Mouse (Mus musculus) left cerebral cortex, adult 11 months (tissue): ENCODE results near the gene Pik3r1.

Source experiments
- DNase-seq: peaks from one replicate; pipeline ENCODE4 v3.0.0; 2022; ENCODE audit warnings: low spot score

Pik3r1 gene

DNA sequence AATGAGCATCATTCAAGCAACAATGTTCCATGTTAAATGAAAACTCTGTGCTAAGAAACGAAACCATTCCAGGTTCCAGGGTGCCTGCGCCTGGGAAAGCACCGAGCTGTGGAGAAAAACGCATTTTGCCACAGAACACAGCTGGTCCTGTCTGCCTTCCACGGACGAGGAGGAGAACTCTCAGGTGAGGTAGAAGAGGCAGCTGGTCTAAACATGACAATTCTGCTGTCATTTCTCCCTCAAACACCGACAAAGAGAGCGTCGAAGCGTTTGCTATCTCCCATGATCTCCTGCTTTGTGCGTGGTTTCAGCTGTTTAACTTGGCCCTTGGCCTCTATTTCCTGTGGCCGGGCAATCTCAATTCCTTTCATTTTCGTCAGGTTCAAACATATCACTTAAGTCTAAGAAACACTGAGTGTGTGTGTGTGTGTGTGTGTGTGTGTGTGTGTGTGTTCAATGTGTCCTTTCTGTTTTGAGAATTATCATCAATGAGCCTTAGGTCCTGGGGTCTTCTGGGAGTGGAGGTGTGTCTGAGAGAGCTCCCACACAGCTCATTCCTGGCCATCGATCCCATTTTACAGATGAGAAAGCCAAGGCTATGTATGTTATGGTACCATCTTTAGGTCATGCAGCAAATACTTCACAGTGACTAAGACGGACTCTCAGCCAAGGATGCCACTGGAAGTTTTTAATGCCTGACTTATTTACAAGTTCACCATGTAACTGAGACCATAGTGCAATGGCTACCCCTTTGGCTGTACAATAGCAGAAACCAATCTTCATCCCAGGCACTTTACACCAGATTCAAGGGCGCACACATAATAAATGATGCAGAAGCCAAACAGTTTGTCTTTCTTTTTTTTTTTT is 31.3 kb downstream of the Pik3r1 start:
- DNase-seq, result no peak

DNA sequence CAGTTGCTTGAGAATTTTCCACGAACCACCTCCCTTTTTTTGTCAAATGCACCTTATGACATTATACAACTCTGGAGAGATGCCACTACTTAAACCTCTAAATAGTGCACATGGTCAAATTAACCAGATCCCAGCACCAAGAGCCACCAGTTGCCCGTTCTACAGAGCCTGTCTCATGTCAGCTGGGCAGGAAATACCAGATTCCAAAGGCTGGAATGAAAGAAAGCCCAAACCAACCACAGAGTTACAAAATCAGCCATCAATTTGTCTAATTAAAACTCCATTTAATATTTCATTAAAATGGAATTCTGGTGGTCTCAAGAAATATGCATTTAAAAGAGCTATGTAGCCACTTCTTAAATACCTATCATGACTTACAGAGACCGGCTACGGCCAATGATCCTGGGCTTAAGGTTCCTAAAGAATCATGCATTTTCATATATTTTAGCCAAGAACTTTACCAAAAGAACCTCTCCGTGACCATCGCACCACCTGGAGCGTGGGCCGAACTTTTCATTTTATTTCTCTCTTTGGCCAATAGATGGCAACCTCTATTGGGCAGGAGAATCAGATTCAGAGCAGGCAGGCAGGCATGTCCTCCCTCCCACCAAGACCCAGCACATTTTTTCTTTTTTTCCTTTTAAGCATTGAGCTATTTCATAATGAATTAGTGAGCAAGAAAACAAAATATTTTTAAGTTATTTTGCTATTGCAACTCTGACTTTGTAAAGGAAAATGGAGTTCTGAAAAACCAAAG is 32.5 kb downstream of the Pik3r1 start:
- DNase-seq, result no peak

DNA sequence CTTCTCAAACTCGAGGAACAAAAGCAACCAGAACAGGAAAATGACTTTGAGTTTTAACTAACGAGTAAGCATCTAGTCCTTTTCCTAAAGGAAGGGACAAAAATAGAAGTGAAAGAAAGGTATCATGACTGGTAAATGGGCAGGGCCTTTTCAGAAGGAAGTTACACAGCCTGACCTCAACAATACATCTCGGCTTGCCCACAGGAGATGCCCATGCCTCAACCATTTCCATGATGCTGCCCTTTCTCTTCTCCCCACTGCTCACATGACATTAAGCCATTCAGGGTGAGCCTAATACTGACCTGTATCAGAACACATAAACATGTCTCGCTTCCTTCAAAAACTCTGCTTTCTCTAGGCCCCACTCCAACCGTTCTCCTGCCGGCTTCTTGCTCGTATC is 33.8 kb downstream of the Pik3r1 start:
- no peak for DNase-seq

DNA sequence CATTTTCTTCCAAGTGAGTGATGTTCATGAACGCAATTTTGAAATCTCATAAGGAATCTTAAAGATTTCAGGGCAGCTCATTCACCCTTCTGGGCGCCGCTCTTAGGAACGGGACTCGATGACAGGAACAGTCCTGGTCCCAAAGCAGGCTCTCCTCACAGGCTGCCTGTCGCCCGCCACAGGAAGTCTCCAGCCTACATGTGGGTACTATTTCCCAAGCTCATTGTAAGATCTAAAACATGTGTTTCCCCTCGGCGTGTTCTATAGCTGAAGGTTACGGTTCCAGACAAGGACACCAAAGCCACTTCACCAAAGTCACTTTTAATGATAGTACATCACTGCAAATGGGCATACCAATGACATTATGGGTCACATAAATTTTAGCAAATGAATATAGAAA is 35.3 kb downstream of the Pik3r1 start:
- no peak for DNase-seq

DNA sequence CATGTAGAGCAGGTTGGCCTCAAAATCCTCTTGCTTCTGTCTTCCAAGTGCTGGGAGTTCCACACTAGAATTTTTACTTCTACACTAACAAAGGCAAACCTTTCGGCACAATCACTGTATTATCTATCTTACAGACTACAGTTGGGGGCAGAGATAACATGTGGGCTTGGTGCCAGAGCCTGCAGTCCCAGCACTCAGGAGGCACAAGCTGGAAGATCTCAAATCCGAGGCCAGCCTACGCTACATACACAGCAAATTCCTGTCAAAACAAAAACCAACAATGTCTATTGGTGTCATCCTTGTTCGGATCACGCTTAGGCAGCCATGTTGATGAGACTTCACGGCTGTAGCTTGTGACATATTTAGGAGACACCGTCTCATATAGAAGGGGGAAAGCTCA is 36.2 kb downstream of the Pik3r1 start:
- DNase-seq, result no peak

DNA sequence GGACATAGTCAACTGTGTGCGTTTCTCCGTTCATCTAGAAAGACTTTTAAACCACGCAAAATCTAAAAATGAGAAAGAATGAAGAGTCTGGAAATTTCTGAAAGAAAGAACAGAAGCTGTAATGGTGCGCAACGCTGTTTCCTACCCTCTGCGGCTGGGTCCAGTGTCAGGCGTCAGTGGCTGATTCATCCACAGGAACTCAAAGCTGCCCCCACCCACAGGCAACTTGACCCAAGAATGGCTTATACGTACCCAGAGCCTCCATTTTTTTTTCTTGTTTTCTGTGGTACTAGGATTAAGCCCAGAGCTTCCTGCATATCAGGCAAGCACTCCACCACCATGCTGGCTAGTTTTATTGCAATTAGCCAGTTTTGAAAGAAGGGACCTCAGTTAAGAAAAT is 37.7 kb downstream of the Pik3r1 start:
- no peak for DNase-seq

DNA sequence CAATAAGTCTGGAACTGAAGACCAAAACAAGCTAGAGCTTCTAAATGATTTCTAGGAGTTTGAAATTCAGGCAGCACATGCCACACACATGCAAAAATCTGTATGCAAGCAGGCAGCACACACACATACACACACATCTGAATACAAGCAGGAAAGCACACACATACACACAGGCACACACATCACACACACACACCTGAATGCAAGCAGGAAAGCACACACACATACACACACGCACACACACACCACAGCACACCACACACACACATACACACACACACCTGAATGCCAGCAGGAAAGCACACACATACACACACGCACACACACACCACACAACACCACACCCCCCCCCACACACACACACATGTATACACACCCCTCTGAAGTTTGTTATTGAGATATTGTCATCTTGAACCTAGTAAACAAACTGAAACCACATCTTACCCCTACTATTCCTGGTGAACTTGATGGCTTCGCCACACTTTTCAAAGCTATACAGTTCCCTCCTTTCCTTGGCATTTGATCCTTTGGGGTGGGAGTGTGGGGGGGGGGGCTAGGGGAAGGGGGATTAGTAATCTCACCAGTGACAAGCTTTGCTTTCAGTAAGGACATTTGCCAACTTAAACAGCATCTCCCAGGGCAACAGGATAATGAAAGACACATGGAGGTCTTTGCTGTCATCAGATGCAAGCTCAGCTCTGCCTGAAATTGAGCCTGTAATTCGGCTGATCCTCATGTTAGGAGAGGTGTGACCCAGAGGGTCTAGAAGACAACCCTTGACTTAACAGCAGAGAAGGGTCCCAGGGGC is 38.6 kb downstream of the Pik3r1 start:
- DNase-seq, result no peak

DNA sequence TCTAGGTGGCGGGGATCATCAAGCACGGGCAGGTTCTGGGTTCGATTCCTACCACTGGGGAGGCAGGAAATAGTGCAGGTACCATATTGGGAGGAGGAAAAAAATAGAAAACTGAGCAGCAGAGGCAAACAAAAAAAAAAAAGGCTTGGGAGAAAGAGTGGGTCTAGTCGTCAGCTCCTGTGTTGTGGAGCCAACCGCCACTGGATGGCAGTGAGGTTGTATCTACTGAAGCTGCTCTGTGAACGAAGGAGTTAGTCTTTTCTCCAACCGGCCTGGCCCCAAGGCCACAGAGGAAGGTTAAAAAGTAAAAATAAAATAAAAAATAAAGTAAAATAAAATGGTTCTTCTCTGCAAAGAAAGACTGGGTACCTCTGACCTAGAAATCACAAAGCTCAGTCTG is 39.2 kb downstream of the Pik3r1 start:
- DNase-seq, result no peak

DNA sequence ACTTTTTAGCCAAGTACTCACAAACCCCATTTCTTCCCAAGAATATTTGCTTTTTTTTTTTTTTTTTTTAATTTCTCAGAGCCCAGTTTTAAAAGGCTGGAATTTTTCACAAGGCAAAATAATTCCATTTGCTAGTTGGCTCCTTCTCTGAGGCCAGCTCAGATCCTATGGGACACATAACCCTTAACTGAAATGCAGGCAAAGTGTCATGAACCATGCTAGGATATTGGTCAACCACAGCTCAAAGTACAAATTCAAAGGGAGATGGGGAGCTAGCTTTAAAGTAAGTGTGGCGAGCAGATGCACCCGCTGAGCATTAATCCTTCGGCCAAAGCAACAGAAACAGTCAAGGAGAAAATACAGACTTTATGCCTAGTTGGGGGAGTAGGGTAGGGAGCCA is 39.7 kb downstream of the Pik3r1 start:
- no peak for DNase-seq

DNA sequence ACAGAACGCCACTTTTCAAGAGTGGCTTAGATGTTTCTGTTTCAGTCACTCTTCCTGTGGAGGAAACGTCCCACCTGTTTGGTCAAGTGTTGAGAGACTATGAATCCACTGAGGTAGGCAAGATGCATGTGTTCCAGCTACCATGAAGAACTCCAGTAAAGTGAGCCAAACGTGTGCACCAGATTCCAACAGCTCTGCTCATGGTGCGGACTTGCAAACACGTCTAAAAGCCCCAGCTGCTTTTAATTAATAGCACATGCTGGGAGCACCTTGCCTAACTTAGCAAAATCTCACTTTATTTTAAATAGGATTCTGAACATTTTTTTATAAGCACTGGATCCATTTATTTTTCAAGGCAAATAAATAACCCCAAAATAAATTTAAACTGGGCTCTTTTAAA is 40.2 kb downstream of the Pik3r1 start:
- DNase-seq, result no peak

DNA sequence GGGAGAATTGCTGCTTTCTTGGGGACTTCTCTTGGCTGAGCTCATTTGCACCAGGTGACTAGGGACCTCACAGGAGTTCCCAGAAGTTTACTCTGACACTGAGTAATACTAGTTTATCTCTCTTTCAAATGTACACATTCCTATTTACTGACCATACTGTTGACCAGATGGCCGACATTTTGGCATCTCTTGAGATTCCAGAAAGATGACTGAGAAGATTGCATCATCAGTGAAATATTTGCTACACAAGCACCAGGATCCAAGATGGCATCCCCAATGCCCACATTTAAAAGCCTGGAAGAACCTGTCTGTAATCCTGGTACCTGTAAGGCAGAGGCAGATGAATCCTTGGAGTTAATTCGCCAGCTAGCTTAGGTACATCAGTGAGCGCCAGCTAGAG is 41.1 kb downstream of the Pik3r1 start:
- no peak for DNase-seq

DNA sequence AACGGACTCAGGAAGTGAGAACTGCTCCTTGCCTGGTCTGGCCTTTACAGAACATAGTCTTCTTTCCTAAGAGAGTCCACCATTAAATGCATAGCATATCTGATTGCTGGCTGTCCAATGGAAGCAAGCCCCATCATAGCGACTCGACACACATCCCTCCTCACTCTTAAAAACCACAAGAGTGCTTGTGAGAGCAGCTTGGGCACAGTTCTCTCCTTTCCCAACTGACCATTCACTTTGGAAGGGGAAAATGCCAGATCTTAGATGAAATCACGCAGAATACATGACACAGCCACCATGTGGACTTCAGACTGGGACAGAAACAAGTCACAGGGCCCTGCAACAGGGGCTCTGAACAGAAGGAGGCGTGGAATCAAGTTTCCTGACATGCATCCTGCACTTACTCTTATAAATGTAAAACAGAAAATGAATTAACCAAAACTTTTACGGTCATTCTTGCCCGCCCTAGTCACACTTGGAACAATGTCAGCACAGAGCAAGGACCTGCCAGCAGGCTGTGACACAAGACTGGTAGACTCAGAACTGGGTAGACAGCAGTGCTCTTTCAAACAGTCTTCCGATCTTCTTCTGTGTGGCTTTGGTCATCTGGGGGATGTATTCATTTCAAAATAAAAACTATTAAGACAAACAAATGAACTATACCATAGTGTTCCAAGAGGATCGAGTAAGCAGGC is 46.0 kb downstream of the Pik3r1 start:
- no peak for DNase-seq

DNA sequence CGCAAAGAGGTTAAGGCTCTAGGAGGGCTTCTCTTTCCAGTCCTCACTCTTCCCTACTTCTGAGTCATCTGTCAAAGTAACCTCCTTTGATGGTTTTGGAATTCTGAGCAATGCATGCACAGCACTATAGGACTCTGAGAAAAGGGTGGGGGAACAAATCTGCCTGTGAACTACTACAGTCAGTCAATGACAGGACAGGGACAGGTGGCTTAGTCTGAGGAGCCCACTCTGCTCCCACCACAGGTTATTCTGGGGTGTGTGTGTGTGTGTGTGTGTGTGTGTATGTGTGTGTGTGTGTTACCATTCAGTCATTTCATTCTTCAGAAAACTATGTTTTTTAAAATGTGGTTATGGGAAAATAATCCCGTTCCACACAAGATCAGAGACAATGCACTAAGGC is 46.9 kb downstream of the Pik3r1 start:
- no peak for DNase-seq

DNA sequence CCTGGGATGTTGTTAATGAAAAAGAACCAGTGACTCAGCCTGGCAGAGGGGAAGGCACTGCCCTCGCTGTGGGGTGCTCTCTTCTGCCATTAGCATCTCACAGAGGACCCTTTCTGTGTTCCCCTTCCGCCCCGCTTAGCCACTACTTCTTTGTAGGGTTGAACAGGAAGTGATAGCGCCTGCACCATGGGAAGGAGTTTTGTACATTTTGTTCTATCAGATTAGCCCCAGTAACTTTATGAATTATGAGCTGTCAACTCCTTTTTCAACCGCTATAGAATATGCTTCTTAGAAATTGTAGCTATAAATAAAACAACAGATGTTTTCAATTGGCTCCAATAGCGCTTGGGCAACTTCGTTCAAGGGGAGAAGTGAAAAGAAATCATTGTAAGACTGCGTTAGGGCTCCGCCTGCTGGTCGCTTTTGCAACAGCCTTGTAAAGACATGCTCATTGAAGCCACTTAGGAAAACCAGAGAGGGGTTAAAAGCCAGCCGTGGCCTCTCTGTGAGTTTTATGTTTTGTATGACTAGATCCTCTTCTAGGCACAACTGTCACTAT is 48.6 kb downstream of the Pik3r1 start:
- DNase-seq, result no peak

DNA sequence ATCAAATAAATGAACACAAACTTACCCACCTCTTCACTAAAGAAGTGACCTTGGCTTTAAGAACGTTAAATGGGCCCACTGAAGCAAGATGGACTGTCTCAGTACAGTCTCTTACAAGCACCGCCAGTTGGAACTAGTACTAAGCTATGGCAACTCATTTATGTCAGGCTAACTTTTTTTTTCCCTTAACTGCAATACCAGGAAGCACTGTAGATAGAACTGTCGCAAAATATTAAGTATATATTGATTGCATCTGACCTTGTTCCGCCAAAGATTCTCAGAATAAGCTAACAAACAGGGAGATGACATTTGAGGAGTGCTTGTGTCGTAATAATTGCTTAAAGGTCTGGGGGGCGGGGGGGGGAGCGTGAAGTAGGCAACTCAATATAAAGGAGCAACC is 49.3 kb downstream of the Pik3r1 start:
- no peak for DNase-seq

DNA sequence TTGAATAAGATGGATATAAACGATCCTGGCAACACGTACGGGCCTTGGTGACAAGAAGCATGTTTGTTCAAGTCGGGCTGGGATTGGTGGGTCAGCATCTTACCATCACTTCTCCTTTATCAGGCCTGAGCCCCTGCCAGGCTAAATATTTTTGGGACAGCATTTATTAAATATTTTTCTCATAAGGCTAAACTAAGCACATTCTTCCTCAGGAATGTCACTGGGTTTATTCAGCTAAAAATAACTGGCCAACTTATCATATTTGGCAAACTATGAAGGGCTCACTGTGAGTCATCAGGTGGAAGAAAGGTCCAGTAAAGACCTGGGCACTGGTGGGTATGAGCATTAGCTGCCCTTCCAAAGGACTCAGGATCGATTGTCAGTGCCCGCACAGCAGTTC is 50.2 kb downstream of the Pik3r1 start:
- no peak for DNase-seq

DNA sequence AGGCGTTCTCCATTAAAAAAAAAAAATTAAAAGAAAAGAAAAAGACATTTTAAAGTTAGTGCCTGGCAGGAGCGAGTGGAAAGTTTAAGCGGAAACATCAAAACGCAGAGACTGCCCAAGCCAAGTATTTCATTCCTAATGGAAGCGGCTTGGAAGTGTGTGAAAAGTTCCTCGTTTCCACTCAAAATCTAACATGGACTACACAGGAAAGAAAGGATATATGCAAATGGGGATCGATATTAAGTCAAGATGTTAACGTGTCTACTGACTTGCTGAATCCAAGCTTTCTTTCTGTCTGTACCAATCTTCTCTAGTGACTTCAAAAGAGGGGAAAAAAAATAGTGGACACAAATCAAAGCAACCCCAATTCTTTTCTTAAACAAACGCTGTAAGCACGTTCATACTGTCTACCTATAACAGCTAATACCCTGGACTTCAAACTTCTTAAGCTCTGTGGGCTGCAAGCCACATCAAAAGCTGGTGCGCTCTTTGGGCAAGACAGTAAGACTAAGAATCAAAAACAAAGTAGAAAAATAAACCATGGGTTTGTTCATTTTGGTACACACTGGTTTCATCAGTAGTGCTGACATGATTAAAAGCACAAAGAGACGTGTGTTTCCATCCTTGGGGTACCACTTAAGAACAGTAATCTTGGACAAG is 54.5 kb downstream of the Pik3r1 start:
- no peak for DNase-seq

DNA sequence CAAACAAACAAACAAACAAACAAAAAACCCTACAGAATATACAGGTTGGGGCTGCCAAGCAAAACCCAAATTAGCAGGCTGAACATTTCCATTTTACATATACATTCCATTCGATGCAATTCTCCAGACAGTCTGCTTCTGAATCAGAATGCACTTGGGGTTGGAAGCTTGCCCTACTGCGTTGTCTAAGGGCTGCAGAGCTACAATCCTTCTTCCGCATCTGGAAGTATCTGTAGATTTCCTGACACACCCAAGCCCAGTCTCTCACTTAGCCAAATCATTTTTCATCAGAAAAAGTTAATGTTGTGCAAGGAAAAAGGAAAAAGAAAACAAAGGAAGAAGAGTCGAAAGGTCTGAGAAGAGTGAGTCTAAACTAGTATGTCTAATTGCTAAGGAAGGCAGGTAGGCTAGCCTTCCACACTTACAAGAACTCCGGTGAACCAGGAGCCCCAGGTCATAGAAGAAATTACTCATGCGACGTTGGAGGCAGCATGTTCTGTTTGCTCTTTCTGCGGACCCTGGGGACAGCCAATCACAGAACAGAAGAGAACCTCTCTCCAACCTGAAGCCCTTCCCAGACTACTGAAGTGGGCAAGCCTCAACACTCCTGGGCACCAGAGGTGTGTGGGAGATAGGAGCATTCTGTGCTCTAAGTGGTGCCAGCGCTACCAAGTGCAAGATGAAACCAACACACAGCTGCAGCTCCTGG is 55.1 kb downstream of the Pik3r1 start:
- DNase-seq, result no peak

DNA sequence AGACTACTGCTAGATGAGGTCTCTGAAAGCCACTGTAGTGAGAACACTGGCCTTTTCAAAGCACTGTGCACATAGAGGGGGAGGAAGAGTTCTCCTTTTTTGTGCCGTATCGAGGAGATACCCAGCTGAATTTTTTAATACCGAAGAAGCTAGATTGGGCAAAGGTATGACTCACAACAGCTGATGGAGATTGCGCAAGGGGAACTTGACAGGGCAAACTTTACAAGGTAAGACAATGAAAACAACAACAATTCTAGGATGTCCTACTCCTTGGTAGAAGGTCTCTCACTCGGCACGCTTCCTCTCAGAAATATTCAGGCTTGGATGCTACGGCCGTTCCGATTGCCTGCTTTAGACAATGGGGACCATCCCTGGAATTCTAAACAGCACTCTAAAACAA is 55.9 kb downstream of the Pik3r1 start:
- no peak for DNase-seq

DNA sequence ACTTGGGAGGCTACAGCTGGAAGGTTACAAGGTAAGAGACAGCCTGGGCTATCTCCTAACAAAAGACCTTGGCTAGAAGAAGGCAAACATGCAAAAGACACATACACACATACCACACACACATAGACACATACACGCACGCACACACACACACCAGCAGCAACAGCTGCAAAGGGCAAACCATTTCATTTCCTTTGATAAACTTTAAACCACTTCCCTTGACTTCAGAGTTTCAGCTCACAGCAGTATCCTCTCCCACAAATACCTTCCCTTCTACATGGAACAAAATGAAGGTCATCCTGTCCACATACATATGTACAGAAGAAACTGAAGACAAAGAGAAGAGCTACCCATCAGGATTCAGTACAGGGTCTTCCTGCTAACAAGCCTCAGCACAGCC is 56.7 kb downstream of the Pik3r1 start:
- no peak for DNase-seq

DNA sequence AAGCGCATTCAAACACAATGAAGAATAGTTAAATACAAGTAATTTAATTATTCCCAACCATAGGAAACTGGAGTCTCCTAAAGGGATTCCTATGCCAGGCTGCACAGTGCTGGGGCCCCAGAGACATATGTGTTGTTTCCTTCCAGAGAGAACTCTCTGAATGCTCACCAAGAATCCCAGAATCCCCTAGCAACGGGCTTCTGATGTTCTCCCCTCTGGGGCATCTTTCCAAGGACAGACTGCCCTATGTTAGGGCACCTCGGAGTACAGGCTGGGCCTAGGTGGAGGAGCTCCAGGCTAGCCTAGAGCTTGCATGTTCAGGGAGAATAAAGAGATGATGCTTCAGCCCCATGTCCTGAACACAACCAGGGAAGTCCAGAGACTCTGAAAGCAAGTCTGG is 58.2 kb downstream of the Pik3r1 start:
- no peak for DNase-seq
